Mouse (Mus musculus): ENCODE data around the gene Fzr1. TPM values are rescaled to one million over a fixed set of nuclear protein-coding genes. Genes with fewer than 3 reads are reported as not detected.
A peak's percentile ranks its signal among the peaks of the same experiment; 100 is the strongest.

The Fzr1 gene
- polyA plus RNA-seq, 1 experiment, result 32.6 TPM

- TF ChIP-seq POLR2A (IDR thresholded peaks at IDR 0.05; ENCODE audit: borderline replicate concordance, low read depth, low read length) (no peak), CTCF (IDR thresholded peaks at IDR 0.05; ENCODE audit: low read depth, low read length) (no peak)
- Histone ChIP-seq H3K4me1 (ENCODE audit: control insufficient read depth, insufficient read depth, low read length) (peaks cover 1% of the 10 kb centered on the region), H3K27ac (ENCODE audit: insufficient read depth, low read depth, low read length) (no peak overlapping the region), H3K4me3 (ENCODE audit: insufficient read depth, low read length) (no peak overlapping the region)
Measured at GRCm38 (mm10) chr10:81323791-81324530, 54.4 kb downstream of the Fzr1 start.

GRCm38 (mm10) chr10:81323141-81323775 is 55.1 kb downstream of the Fzr1 start:
- Histone ChIP-seq H3K4me3 (ENCODE audit: insufficient read depth, low read length) (no peak overlapping the region), H3K4me1 (ENCODE audit: control insufficient read depth, insufficient read depth, low read length) (peaks cover 8% of the 10 kb centered on the region), H3K27ac (ENCODE audit: insufficient read depth, low read depth, low read length) (no peak overlapping the region)
- no peak for TF ChIP-seq POLR2A (IDR thresholded peaks at IDR 0.05; ENCODE audit: borderline replicate concordance, low read depth, low read length)
- TF ChIP-seq CTCF (IDR thresholded peaks at IDR 0.05; ENCODE audit: low read depth, low read length), result no peak

- Histone ChIP-seq H3K4me1 (ENCODE audit: control insufficient read depth, insufficient read depth, low read length) (peaks cover 15% of the 10 kb centered on the region), H3K4me3 (ENCODE audit: insufficient read depth, low read length) (peak overlapping the region; percentile 14), H3K27ac (ENCODE audit: insufficient read depth, low read depth, low read length) (no peak overlapping the region)
- TF ChIP-seq POLR2A (IDR thresholded peaks at IDR 0.05; ENCODE audit: borderline replicate concordance, low read depth, low read length) (no peak), CTCF (IDR thresholded peaks at IDR 0.05; ENCODE audit: low read depth, low read length) (no peak)
Measured at GRCm38 (mm10) chr10:81322444-81322843, 55.9 kb downstream of the Fzr1 start.

- TF ChIP-seq CTCF (IDR thresholded peaks at IDR 0.05; ENCODE audit: low read depth, low read length) (no peak), POLR2A (IDR thresholded peaks at IDR 0.05; ENCODE audit: borderline replicate concordance, low read depth, low read length) (no peak)
- Histone ChIP-seq H3K4me1 (ENCODE audit: control insufficient read depth, insufficient read depth, low read length) (peaks cover 15% of the 10 kb centered on the region), H3K27ac (ENCODE audit: insufficient read depth, low read depth, low read length) (peak overlapping the region; percentile 96), H3K4me3 (ENCODE audit: insufficient read depth, low read length) (peak overlapping the region; percentile 92)
Measured at GRCm38 (mm10) chr10:81321436-81321835, 56.9 kb downstream of the Fzr1 start.

GRCm38 (mm10) chr10:81320550-81321347 is 57.6 kb downstream of the Fzr1 start, which contains the start of gene Cactin:
Gene Cactin (plus strand): TSS chr10:81321103.
- Histone ChIP-seq H3K4me1 (ENCODE audit: control insufficient read depth, insufficient read depth, low read length) (peaks cover 15% of the 10 kb centered on the region), H3K27ac (ENCODE audit: insufficient read depth, low read depth, low read length) (peak within 1 kb of the TSS; percentile 96), H3K4me3 (ENCODE audit: insufficient read depth, low read length) (peak within 1 kb of the TSS; percentile 92)
- TF ChIP-seq POLR2A (IDR thresholded peaks at IDR 0.05; ENCODE audit: borderline replicate concordance, low read depth, low read length), result no peak
- TF ChIP-seq CTCF (IDR thresholded peaks at IDR 0.05; ENCODE audit: low read depth, low read length), result no peak

- TF ChIP-seq POLR2A (IDR thresholded peaks at IDR 0.05; ENCODE audit: borderline replicate concordance, low read depth, low read length) (no peak), CTCF (IDR thresholded peaks at IDR 0.05; ENCODE audit: low read depth, low read length) (no peak)
- Histone ChIP-seq H3K4me1 (ENCODE audit: control insufficient read depth, insufficient read depth, low read length) (peaks cover 15% of the 10 kb centered on the region), H3K27ac (ENCODE audit: insufficient read depth, low read depth, low read length) (peak overlapping the region; percentile 85), H3K4me3 (ENCODE audit: insufficient read depth, low read length) (peak overlapping the region; percentile 58)
Measured at GRCm38 (mm10) chr10:81319741-81320549, 58.4 kb downstream of the Fzr1 start.

DNA sequence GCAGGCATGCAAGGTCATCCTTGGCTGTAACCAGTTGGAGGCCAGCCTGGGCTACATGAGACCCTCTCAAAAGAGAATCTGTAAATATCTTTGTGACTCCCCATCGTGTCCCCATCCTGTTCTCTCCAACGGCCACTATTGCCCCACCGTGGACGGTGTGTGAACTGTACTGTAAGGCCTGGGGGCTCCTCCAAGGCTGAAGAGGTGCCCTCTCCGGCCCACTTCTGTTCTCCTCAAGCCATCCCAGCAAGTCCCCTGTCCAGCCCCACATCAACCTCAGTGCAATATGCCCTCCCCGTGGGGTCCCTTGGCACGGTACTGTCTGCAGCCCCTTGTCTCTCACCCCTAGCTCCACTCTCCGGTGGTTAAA is 59.0 kb downstream of the Fzr1 start:
- Histone ChIP-seq H3K4me1 (ENCODE audit: control insufficient read depth, insufficient read depth, low read length) (peaks cover 15% of the 10 kb centered on the region), H3K27ac (ENCODE audit: insufficient read depth, low read depth, low read length) (peak overlapping the region; percentile 85), H3K4me3 (ENCODE audit: insufficient read depth, low read length) (peak overlapping the region; percentile 58)
- no peak for TF ChIP-seq CTCF (IDR thresholded peaks at IDR 0.05; ENCODE audit: low read depth, low read length)
- TF ChIP-seq POLR2A (IDR thresholded peaks at IDR 0.05; ENCODE audit: borderline replicate concordance, low read depth, low read length), result no peak

DNA sequence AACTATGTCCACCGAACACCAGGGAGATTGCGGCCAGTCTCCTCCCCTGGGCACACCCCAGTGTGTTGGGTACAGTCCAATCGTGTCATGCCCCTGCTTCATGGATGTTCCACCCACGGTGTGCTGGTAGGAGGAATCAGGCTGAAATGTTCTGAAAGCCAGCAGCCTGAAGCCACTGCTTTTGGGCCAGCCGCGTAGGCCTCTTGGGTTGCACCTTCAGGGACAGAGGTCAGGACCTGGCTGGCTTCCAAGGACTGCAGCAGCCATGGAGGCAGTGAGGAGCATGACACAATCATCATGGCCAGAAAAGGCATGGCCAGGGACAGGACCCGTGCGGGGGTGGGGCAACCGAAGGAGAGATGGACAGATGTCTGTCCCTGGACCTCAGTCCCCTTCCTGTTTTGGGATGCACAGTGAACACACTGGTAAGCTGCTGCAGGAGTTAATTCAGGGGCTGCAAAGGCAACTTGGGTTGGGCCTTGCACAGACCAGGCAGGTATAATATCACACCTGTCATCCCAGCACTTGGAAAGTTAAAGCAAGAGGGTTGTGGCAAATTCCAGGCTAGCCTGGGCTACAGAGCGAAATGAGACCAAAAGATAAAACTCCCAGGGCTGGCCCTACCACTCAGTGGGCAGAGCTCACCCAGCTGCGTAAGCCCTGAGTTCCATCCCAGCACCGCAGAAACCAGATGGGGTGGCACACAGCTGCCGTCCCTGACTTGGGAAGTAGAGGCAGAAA is 59.6 kb downstream of the Fzr1 start:
- Histone ChIP-seq H3K4me3 (ENCODE audit: insufficient read depth, low read length) (peak overlapping the region; percentile 58), H3K27ac (ENCODE audit: insufficient read depth, low read depth, low read length) (peak overlapping the region; percentile 85), H3K4me1 (ENCODE audit: control insufficient read depth, insufficient read depth, low read length) (peaks cover 15% of the 10 kb centered on the region)
- no peak for TF ChIP-seq CTCF (IDR thresholded peaks at IDR 0.05; ENCODE audit: low read depth, low read length)
- TF ChIP-seq POLR2A (IDR thresholded peaks at IDR 0.05; ENCODE audit: borderline replicate concordance, low read depth, low read length), result no peak

Measured in bone marrow macrophage, adult 2 months (primary cell).